Mouse (Mus musculus) kidney, embryonic 16.5 days (tissue): ENCODE measurements at regions not wholly inside any gene's neighbourhood (a gene's known extent, or its start where the extent isn't known, plus 50 kb on each side); places are given as distances from the start of the nearest gene placed in this dataset.

ENCODE experiments used
- ATAC-seq: fragments of 200-750 bp; cut with Nextera tagmentation; 2 replicates; pipeline ENCODE4 v1.8.0; 2017; ENCODE audit warnings: moderate TSS enrichment; ENCODE audit not compliant: low FRiP score, low TSS enrichment
- H3K27ac ChIP-seq: fragments of 300-500 bp; sonication (generic); 2 replicates; pipeline ENCODE4 v1.5.1; 2014; ENCODE audit warnings: low read length
- H3K27me3 ChIP-seq: fragments of 300-500 bp; sonication (generic); 2 replicates; pipeline ENCODE4 v1.6.1; 2014; ENCODE audit warnings: low read length, control low read depth, mixed read lengths; ENCODE audit not compliant: insufficient read depth
- H3K36me3 ChIP-seq: fragments of 300-500 bp; sonication (generic); 2 replicates; pipeline ENCODE4 v1.6.1; 2014; ENCODE audit warnings: low read length, control low read depth, mixed read lengths; ENCODE audit not compliant: insufficient read depth
- H3K4me1 ChIP-seq: fragments of 300-500 bp; sonication (generic); 2 replicates; pipeline ENCODE4 v1.6.1; 2014; ENCODE audit warnings: low read length, control low read depth, mixed read lengths; ENCODE audit not compliant: insufficient read depth
- H3K4me2 ChIP-seq: fragments of 300-500 bp; sonication (generic); replicated peaks from 2 replicates; pipeline ENCODE4 v1.6.1; 2014; ENCODE audit warnings: low read depth, low read length
- H3K4me3 ChIP-seq: fragments of 300-500 bp; sonication (generic); 2 replicates; pipeline ENCODE4 v1.5.1; 2014; ENCODE audit warnings: mild to moderate bottlenecking, low read length
- H3K9ac ChIP-seq: fragments of 300-500 bp; sonication (generic); replicated peaks from 2 replicates; pipeline ENCODE4 v1.6.1; 2014; ENCODE audit warnings: low read length
- H3K9me3 ChIP-seq: fragments of 300-500 bp; sonication (generic); 2 replicates; pipeline ENCODE4 v1.6.1; 2016; ENCODE audit warnings: low read length, control low read depth
- WGBS: fragments of 180-500 bp; shearing (Covaris S2); extraction: QIAGEN DNeasy Blood & Tissue Kit; methylation state at CpG from one replicate; pipeline ENCODE4 v1.1.7; 2014; 5-methylcytosine and 5-hydroxymethylcytosine counted together

- Histone ChIP-seq H3K27me3 (no peaks in the 10 kb centered on the region), H3K9ac (no peak overlapping the region), H3K9me3 (no peaks in the 10 kb centered on the region), H3K4me3 (no peak overlapping the region), H3K4me2 (no peak overlapping the region), H3K27ac (no peak overlapping the region), H3K36me3 (no peaks in the 10 kb centered on the region), H3K4me1 (no peaks in the 10 kb centered on the region)
- no peak for ATAC-seq
These were observed 288.8 kb downstream of the Dchs2 start for GRCm38 (mm10) chr3:83416536-83416935.

- Histone ChIP-seq H3K36me3 (no peaks in the 10 kb centered on the region), H3K4me2 (no peak overlapping the region), H3K9ac (no peak overlapping the region), H3K9me3 (no peaks in the 10 kb centered on the region), H3K4me1 (no peaks in the 10 kb centered on the region), H3K27me3 (no peaks in the 10 kb centered on the region), H3K4me3 (no peak overlapping the region), H3K27ac (no peak overlapping the region)
- 74% methylated on average over 7 of the region's 7 CpGs for WGBS
- no peak for ATAC-seq
These were observed 296.5 kb downstream of the Dchs2 start for GRCm38 (mm10) chr3:83424267-83424666.

- Histone ChIP-seq H3K4me2 (no peak overlapping the region), H3K4me3 (no peak overlapping the region), H3K36me3 (no peaks in the 10 kb centered on the region), H3K27ac (no peak overlapping the region), H3K27me3 (no peaks in the 10 kb centered on the region), H3K9ac (no peak overlapping the region), H3K9me3 (no peaks in the 10 kb centered on the region), H3K4me1 (no peaks in the 10 kb centered on the region)
- WGBS: 89% methylated on average over 3 of the region's 3 CpGs
- no peak for ATAC-seq
These were observed 301.6 kb downstream of the Dchs2 start for GRCm38 (mm10) chr3:83429376-83429775.

- ATAC-seq: no peak
- no peak overlapping the region for H3K4me2 ChIP-seq
These were observed 318.5 kb downstream of the Dchs2 start for GRCm38 (mm10) chr3:83446154-83446667.

GRCm38 (mm10) chr3:83450662-83451061 lies 315.5 kb upstream of the Sfrp2 start:
- Histone ChIP-seq H3K4me2 (no peak overlapping the region), H3K27ac (no peak overlapping the region), H3K36me3 (no peaks in the 10 kb centered on the region), H3K9me3 (no peaks in the 10 kb centered on the region), H3K9ac (no peak overlapping the region), H3K4me3 (no peak overlapping the region), H3K27me3 (no peaks in the 10 kb centered on the region), H3K4me1 (no peaks in the 10 kb centered on the region)
- WGBS: 87% methylated on average over 2 of the region's 2 CpGs
- no peak for ATAC-seq

More at GRCm38 (mm10) chr3:83446154-83446667, 318.5 kb downstream of the Dchs2 start:
- no peaks in the 10 kb centered on the region for H3K9me3 ChIP-seq
- no peak overlapping the region for H3K27ac ChIP-seq
- H3K9ac ChIP-seq: no peak overlapping the region
- 73% methylated on average over 7 of the region's 7 CpGs for WGBS
- H3K4me3 ChIP-seq: no peak overlapping the region
- no peaks in the 10 kb centered on the region for H3K27me3 ChIP-seq
- no peaks in the 10 kb centered on the region for H3K4me1 ChIP-seq
- no peaks in the 10 kb centered on the region for H3K36me3 ChIP-seq

GRCm38 (mm10) chr3:83451317-83451716 lies 314.8 kb upstream of the Sfrp2 start:
- Histone ChIP-seq H3K4me3 (no peak overlapping the region), H3K36me3 (no peaks in the 10 kb centered on the region), H3K4me1 (no peaks in the 10 kb centered on the region), H3K27me3 (no peaks in the 10 kb centered on the region), H3K27ac (no peak overlapping the region), H3K9me3 (no peaks in the 10 kb centered on the region), H3K4me2 (no peak overlapping the region), H3K9ac (no peak overlapping the region)
- WGBS: 86% methylated on average over 3 of the region's 3 CpGs
- ATAC-seq: no peak

GRCm38 (mm10) chr3:83453462-83453861 lies 312.7 kb upstream of the Sfrp2 start:
- no peak overlapping the region for H3K27ac ChIP-seq
- no peak overlapping the region for H3K9ac ChIP-seq
- no peaks in the 10 kb centered on the region for H3K4me1 ChIP-seq
- no peak overlapping the region for H3K4me2 ChIP-seq
- 50% methylated on average over 2 of the region's 2 CpGs for WGBS
- H3K4me3 ChIP-seq: no peak overlapping the region
- no peak for ATAC-seq
- H3K27me3 ChIP-seq: no peaks in the 10 kb centered on the region
- no peaks in the 10 kb centered on the region for H3K36me3 ChIP-seq
- H3K9me3 ChIP-seq: no peaks in the 10 kb centered on the region

- H3K36me3 ChIP-seq: no peaks in the 10 kb centered on the region
These were observed 307.7 kb upstream of the Sfrp2 start for GRCm38 (mm10) chr3:83458450-83458849.

GRCm38 (mm10) chr3:83479251-83479650 lies 286.9 kb upstream of the Sfrp2 start:
- H3K9ac ChIP-seq: no peak overlapping the region
- ATAC-seq: no peak
- 86% methylated on average over 3 of the region's 3 CpGs for WGBS

More at GRCm38 (mm10) chr3:83458450-83458849, 307.7 kb upstream of the Sfrp2 start:
- no peaks in the 10 kb centered on the region for H3K27me3 ChIP-seq
- H3K4me3 ChIP-seq: no peak overlapping the region
- H3K4me1 ChIP-seq: no peaks in the 10 kb centered on the region
- H3K4me2 ChIP-seq: no peak overlapping the region
- no peak overlapping the region for H3K9ac ChIP-seq
- H3K9me3 ChIP-seq: 0 out of 2 replicates have a peak, but pooled peaks cover 1% of the 10 kb centered on the region
- ATAC-seq: no peak
- 74% methylated on average over 1 of the region's 1 CpGs for WGBS
- H3K27ac ChIP-seq: no peak overlapping the region

GRCm38 (mm10) chr3:83480176-83480575 lies 285.9 kb upstream of the Sfrp2 start:
- H3K36me3 ChIP-seq: no peaks in the 10 kb centered on the region
- no peak for ATAC-seq
- no peak overlapping the region for H3K4me3 ChIP-seq
- H3K4me2 ChIP-seq: no peak overlapping the region
- H3K9ac ChIP-seq: no peak overlapping the region
- H3K4me1 ChIP-seq: no peaks in the 10 kb centered on the region
- H3K9me3 ChIP-seq: no peaks in the 10 kb centered on the region
- 89% methylated on average over 1 of the region's 1 CpGs for WGBS
- no peaks in the 10 kb centered on the region for H3K27me3 ChIP-seq
- H3K27ac ChIP-seq: no peak overlapping the region

More at GRCm38 (mm10) chr3:83479251-83479650, 286.9 kb upstream of the Sfrp2 start:
- Histone ChIP-seq H3K4me2 (no peak overlapping the region), H3K4me3 (no peak overlapping the region), H3K4me1 (no peaks in the 10 kb centered on the region), H3K36me3 (no peaks in the 10 kb centered on the region), H3K27ac (no peak overlapping the region), H3K9me3 (no peaks in the 10 kb centered on the region), H3K27me3 (no peaks in the 10 kb centered on the region)
